Mouse (Mus musculus): ENCODE measurements around the gene Foxo3.

Foxo3 gene

GRCm38 (mm10) chr10:42178751-42179150 lies 97.8 kb downstream of the Foxo3 start:
- no peak for DNase-seq (ENCODE audit: low spot score in 2 of 2)

GRCm38 (mm10) chr10:42177771-42178674 lies 98.5 kb downstream of the Foxo3 start:
- no peak for DNase-seq (ENCODE audit: low spot score in 2 of 2)

- DNase-seq (ENCODE audit: low spot score in 2 of 2): no peak
Observed at GRCm38 (mm10) chr10:42174283-42174682, 102.3 kb downstream of the Foxo3 start.

GRCm38 (mm10) chr10:42173839-42174238 lies 102.7 kb downstream of the Foxo3 start:
- DNase-seq (ENCODE audit: low spot score in 2 of 2): no peak

- DNase-seq (ENCODE audit: low spot score in 2 of 2): no peak
Observed at GRCm38 (mm10) chr10:42170889-42171347, 105.6 kb downstream of the Foxo3 start.

GRCm38 (mm10) chr10:42170201-42170600 lies 106.4 kb downstream of the Foxo3 start:
- no peak for DNase-seq (ENCODE audit: low spot score in 2 of 2)

- no peak for DNase-seq (ENCODE audit: low spot score in 2 of 2)
Observed at GRCm38 (mm10) chr10:42154727-42155126, 121.8 kb downstream of the Foxo3 start.

- no peak for DNase-seq (ENCODE audit: low spot score in 2 of 2)
Observed at GRCm38 (mm10) chr10:42152426-42153205, 123.9 kb downstream of the Foxo3 start.

GRCm38 (mm10) chr10:42149767-42150166 lies 126.8 kb downstream of the Foxo3 start:
- no peak for DNase-seq (ENCODE audit: low spot score in 2 of 2)

GRCm38 (mm10) chr10:42148326-42148725 lies 128.2 kb downstream of the Foxo3 start:
- DNase-seq (ENCODE audit: low spot score in 2 of 2): no peak

GRCm38 (mm10) chr10:42145221-42145620 lies 131.3 kb downstream of the Foxo3 start:
- no peak for DNase-seq (ENCODE audit: low spot score in 2 of 2)

- no peak for DNase-seq (ENCODE audit: low spot score in 2 of 2)
Observed at GRCm38 (mm10) chr10:42144788-42145187, 131.8 kb downstream of the Foxo3 start.

- no peak for DNase-seq (ENCODE audit: low spot score in 2 of 2)
Observed at GRCm38 (mm10) chr10:42144176-42144575, 132.4 kb downstream of the Foxo3 start.

GRCm38 (mm10) chr10:42142791-42143190 lies 133.8 kb downstream of the Foxo3 start:
- DNase-seq (ENCODE audit: low spot score in 2 of 2): no peak

GRCm38 (mm10) chr10:42142081-42142480 lies 134.5 kb downstream of the Foxo3 start:
- no peak for DNase-seq (ENCODE audit: low spot score in 2 of 2)

GRCm38 (mm10) chr10:42139749-42140148 lies 136.8 kb downstream of the Foxo3 start:
- no peak for DNase-seq (ENCODE audit: low spot score in 2 of 2)

GRCm38 (mm10) chr10:42134759-42135702 lies 141.5 kb downstream of the Foxo3 start:
- DNase-seq (ENCODE audit: low spot score in 2 of 2): no peak

Measured in spleen, postnatal 10 days (tissue).